Mouse (Mus musculus) spleen, embryonic (tissue): ENCODE measurements at regions not wholly inside any gene's neighbourhood (a gene's known extent, or its start where the extent isn't known, plus 50 kb on each side); places are given as distances from the start of the nearest gene placed in this dataset.

Experiments used
- CTCF ChIA-PET: fragments of 350-600 bp; sonication (Branson Sonifier 250); formaldehyde crosslinking; loops from one replicate; lab custom pipeline; 2022; lab: Charles Lee

DNA sequence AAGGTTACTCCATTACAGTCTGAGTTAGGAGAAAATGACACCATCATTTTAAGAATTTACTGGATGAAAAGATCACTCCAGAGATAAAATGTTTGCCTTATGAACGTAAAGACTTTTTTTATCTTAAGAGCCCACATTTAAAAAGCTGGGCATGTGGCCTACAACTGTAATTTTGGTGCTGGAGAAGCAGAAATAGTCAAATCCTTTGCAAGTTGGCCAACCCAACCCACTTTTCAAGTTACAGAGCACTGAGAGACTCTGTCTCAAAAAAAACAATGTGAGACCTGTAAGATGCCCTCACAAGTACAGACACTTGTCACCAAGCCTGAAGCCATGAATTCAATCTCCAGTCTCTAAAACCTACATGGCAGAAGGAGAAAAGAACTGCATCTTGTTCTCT, 305.6 kb upstream of the Cited2 start:
- CTCF ChIA-PET: no interaction called here

DNA sequence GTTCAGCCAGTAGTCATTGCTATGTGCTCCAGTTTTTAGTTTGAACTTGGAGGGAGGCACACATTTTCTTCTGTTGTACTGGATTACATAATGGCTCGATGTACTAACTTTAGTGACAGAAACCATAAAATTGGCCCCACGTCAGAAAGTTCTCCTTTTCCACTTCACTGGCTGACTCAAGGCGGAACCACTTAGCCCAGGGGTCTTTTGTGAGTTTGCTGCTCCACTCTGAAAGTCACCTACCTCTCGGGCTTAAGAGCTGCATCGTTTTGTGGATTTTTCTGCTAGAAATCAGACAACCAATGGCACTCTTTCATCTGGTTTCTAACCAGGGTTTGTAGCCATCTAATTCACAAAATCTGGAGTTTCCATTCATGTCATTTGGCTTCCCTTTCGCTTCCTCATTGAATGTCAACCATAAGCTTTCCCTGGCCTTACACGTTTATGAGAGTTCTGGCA, 304.8 kb upstream of the Cited2 start:
- CTCF ChIA-PET: interaction anchor here (0.6 kb wide), 2 partner anchors 42 to 57 kb away, joined by 3 read pairs; no protein-coding TSS in a partner anchor

GRCm38 (mm10) chr10:17423584-17424278, 299.3 kb upstream of the Cited2 start:
- CTCF ChIA-PET: no interaction called here

DNA sequence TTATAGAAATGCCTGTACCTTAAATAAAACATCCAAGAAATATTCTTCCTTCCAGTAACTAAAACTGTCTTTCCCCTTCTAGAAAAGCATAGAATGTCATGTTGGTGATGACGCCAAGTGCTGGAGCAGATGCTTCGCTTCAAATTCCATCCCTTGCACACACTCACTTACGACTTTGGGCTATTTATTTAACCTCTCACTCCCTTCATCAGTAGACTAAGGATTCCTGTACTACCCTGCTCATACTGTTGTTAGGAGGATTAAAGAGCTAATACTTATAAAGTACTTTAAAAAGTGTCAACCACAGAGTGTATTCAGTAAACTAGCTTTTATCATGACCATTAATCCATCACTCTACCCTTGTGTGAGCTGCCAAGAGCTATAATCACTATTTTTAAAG, 296.8 kb upstream of the Cited2 start:
- CTCF ChIA-PET: no interaction called here

GRCm38 (mm10) chr10:17427316-17427715, 295.7 kb upstream of the Cited2 start:
- CTCF ChIA-PET: no interaction called here

DNA sequence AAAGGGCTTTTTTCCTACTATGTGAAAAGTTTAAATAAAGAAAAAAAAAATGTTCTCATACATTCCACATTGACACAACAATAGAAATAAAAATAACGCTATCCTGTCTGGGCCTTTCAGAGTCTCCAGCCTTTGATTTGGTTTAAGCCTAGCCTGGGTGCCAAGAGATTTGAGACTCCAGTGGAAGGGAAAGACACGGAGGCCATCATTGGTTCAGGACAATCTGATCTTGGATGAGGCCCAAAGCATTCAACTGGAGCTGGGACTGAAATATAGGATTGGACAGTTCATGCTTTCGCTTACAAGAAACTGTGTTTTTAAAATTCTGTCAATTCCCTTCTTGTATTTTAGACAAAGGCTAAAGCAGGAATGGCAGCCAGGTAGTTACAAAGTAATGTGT, 294.7 kb upstream of the Cited2 start:
- CTCF ChIA-PET: no interaction called here

DNA sequence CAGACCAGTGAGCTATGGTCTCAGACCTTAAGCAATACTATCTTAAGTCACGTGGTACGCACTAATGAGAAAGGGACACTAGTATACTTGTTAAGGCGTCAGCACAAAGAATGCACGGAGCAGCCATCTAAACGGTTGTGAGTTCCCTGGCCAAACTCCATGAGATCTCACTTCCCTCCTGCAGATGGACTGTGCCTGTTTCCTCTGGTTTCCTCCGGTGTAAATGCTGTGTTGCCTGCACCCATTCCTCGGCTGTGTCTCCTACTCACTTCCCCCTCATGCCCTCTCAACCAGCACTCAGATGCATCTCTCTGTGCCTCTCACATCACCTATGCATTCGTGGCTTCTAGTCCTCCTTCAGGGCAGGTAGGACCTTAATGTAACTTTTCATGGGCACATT, 291.9 kb upstream of the Cited2 start:
- CTCF ChIA-PET: no interaction called here

DNA sequence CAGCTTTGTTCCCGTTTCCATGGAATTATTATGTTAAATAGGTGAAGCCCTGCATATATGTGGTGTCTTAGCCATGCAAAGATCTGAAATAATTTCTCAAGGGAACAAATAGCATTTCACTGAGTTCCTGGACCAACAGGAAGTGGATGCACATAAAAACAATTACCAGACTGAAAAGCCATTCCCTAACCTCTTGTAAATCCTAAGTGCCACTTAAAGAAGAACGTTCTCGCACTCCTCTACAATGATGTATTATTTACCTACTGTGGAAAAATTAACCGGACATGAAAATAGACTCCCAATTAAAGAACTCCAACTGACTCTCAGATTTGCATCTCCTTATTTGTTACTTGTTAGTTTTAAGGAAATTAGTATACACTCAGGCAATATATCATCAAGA, 288.9 kb upstream of the Cited2 start:
- CTCF ChIA-PET: no interaction called here

DNA sequence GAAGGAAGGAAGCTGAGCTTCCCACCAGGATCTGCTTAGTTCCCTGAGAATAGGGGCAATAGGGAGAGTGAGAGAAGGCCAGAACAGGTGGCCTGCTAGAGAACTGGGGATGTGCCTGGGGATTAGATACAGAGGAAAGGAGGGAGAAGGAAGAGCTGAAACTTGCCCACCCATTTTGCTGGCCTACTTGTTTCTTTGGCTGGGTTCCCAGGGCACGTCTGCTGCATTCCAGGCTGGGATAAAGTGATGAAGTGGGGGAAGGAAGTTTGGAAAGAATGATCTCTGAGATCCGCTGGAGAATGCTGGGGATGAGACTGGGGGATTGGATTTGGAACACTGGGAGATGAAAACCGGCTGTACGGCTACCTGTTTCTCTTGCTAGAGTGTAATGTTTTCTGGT, 272.8 kb upstream of the Cited2 start:
- CTCF ChIA-PET: no interaction called here

GRCm38 (mm10) chr10:17470880-17471279, 252.1 kb upstream of the Cited2 start:
- CTCF ChIA-PET: no interaction called here

DNA sequence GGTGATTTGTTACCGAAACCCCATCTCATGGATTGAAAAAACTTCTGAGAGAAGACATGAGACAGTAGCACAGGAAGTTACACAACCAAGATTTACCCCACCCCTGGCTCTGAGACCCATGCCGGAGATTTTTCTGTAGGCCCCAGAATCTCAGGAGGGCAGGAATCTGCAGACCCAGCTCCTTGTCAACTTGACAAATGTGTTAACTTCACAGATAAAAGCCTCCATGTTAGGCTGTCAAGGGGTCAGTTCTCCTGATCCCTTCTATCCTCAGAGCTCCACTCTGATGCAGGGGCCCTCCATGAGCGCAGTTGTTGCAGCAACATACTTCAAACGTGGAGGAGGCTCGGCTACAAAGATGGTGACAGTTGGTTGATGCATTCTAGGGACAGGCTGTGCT, 250.5 kb upstream of the Cited2 start:
- CTCF ChIA-PET: no interaction called here

DNA sequence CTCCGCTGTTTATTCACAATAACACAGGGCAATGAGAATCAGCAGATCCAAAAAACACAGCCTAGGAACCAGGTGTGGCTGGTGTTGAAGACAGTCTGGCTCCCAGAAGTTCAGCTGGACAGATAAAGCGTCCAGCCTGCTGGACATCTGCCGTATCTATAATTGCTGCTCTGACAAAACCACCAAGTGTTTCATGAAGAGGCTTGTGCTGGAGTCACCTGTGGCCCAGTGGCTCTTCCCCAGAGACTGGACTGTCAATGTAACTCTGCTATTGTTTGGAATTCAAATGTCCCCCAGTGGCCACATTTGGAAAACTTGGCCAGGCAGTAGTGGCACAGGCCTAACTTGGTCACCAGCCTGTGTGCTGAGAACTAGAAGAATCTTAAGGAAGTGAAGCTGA, 247.0 kb upstream of the Cited2 start:
- CTCF ChIA-PET: no interaction called here

GRCm38 (mm10) chr10:17476720-17477119, 246.3 kb upstream of the Cited2 start:
- CTCF ChIA-PET: no interaction called here

- CTCF ChIA-PET: no interaction called here
These were observed 244.0 kb upstream of the Cited2 start for GRCm38 (mm10) chr10:17478761-17479632.

DNA sequence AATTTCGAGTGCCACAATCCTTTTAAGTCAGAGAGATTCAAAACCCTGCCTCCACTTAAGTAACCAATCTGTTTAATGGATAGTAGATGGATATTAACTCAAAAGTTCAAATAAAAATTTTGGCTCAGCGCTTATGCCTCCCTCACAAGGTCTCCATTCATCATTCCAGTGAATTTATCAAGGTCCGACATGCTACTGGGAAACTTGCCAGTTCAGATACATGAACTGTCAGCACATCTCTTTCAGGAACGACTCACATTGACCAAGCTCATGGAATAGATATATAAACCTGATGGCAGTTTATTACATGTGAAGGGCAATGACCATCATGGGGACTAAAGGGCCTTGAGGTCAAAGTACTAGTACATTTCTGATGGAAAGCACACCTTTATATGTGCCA, 240.3 kb upstream of the Cited2 start:
- CTCF ChIA-PET: no interaction called here

DNA sequence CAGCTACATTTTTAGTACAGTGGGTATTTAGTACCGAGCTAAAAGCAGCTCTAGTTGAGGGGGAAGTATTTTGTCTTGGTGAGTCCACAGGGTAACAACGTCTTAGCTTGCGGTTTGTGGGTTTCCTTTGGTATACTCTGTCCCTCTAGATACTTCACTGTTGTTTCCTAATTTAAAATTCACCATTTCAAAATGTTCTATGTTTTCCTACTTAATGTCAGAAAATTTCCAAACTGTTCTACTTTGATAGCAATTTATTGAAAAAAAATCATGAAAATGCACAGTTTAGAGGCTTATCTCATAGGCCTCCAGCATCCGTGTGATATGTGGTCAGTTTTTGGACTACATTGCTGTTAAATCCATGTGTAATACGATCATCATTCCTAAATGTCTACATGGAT, 238.0 kb upstream of the Cited2 start:
- CTCF ChIA-PET: no interaction called here

DNA sequence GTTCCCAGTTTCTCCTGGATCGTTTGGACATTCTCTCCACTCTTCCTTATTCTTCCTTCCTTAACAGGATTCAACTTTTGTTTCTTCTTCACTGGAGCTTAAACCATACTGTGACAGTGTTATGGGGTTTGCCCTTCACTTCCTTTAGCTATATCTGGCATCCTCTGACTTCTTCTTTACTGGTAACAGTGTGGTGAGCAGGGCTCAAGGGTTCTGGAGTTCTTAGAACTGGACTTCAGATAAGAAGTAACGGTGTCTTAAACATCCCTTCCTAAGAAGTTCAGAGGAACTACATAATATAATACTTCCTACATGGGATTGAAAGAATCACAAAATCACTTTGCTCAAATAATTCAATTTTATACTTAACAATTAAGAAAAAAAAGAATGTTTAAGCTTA, 237.5 kb upstream of the Cited2 start:
- CTCF ChIA-PET: no interaction called here

- CTCF ChIA-PET: no interaction called here
These were observed 237.0 kb upstream of the Cited2 start for GRCm38 (mm10) chr10:17486011-17486410.

DNA sequence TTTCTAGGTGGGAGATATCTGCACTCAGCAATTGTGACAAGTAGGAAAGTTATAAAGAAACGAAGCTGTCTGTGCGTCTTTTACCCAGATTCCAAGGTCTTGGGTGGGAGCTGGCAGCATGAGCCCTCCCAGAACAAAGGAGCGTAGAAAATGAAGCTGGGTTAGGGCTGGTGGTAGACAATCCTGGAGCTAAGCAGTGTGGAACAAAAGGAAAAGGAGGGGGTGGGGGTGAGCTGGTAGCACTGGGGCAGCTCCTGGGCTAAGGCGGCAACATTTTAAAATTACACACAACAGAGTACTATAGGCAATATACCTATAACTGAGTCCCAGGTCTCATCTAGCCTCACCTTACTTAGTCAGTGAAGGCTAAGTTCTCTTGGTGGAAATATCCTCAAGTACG, 235.6 kb upstream of the Cited2 start:
- CTCF ChIA-PET: interaction anchor here (0.6 kb wide), 1 partner anchor 23 kb away, joined by 5 read pairs; no protein-coding TSS in a partner anchor

DNA sequence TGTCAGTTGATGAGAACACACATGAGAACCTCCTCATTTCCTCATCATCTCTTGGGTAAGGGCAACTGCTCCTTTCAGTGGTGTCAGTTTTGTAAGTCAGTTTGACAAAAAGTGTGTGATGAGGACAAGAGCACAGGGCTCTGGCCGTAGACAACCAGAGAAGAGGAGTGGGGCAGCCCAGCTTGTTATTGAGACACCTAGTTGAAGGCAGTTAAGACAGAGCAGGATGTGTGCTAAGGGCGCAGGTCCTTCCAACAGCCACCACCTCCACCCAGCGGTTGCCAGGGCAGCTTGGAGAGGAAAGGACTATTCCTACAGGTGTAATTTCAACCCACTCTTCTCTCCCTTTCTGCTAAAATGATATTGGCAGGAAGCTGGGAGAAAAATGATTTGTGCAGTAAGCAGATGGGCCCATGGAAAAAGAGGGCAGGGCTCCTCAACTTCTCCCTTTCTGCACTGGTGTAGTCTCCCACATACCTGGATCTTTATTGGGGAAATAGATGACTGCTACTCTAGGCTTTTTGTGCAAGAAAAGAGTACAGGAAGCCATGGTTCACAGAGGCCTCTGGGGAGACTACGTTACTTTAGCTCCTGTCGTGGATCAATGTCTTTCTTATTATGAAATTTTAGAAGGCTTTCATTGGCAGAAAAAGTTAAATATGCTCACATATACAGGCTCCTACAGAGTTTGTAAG, 231.3 kb upstream of the Cited2 start:
- CTCF ChIA-PET: interaction anchor here (0.6 kb wide), 1 partner anchor 455 kb away, joined by 11 read pairs; no protein-coding TSS in a partner anchor

GRCm38 (mm10) chr10:17493137-17493536, 229.9 kb upstream of the Cited2 start:
- CTCF ChIA-PET: no interaction called here

DNA sequence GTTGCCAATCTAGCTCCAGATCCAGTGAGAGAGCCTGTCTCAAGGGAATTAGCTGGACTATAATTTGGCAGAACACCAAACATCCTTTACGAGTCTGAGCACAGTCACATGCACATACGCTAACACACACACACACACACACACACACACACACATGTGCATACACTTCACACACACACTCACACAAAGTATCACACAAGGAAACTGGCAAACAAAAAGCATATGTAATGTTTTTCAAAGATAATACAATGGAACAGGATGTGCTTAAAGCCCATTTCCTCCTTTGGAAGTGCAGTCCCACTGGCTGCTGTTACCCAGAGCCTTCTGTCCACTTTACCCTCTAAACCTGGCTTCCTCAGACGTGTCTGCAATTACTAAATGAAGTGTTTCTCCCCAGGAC, 226.2 kb upstream of the Cited2 start:
- CTCF ChIA-PET: interaction anchor here (0.6 to 0.7 kb wide), 2 partner anchors 41 to 177 kb away, joined by 3 to 4 read pairs; no protein-coding TSS in a partner anchor
